Mouse (Mus musculus) small intestine, adult 2 months (tissue): ENCODE measurements around the gene Repin1.

Experiments used
- CTCF ChIP-seq: fragments of 200-500 bp; IDR thresholded peaks from 2 replicates; pipeline ENCODE4 v1.5.1; 2012; ENCODE audit warnings: low read depth, mild to moderate bottlenecking, control low read depth, inconsistent platforms, low read length, moderate library complexity, mixed read lengths; ENCODE audit not compliant: insufficient replicate concordance, insufficient read length; ENCODE audit errors: extremely low read depth
- POLR2A ChIP-seq: fragments of 200-500 bp; IDR thresholded peaks from 2 replicates; pipeline ENCODE4 v1.6.1; 2012; ENCODE audit warnings: low read depth, mild to moderate bottlenecking, control low read depth, inconsistent platforms, low read length, moderate library complexity

DNA sequence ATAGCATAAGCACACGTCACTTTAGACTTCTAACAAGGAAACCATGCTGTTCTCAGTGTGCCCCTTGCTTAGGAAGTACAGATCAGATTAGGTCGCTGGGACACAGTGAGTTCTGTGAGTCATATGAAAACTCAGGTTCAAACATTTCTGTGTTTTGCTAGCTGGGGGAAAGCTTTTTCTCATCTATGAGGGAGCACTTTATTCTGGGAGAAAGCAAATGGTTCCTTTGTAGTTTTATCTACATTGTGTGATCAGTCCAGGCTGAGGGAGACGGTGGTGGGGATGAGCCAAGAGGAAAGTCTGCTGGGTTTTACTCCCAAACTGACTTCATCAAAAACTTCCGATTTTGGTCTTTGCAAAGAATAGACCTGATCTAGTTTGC is 52.6 kb downstream of the Repin1 start:
- no peak for TF ChIP-seq CTCF
- TF ChIP-seq POLR2A: no peak
